Mouse (Mus musculus) ES-E14 (cell line): Measurements from ENCODE around the gene Tox4. TPM values are rescaled to one million over a fixed set of nuclear protein-coding genes. Genes with fewer than 3 reads are reported as not detected.

Source experiments
- DNase-seq: peaks from one replicate; pipeline ENCODE4 v3.0.0-alpha.2; 2013; ENCODE audit warnings: low read depth, low spot score
- H3K27ac ChIP-seq: 2 replicates; pipeline ENCODE4 v1.5.1; 2012; ENCODE audit warnings: low read depth, mild to moderate bottlenecking, low read length, moderate library complexity, mixed read lengths; ENCODE audit not compliant: poor library complexity, insufficient read depth, severe bottlenecking
- H3K36me3 ChIP-seq: 2 replicates; pipeline ENCODE4 v1.6.1; 2012; ENCODE audit warnings: mild to moderate bottlenecking, low read length, moderate library complexity, mixed read lengths; ENCODE audit not compliant: control insufficient read depth, poor library complexity, insufficient read depth, severe bottlenecking
- H3K4me1 ChIP-seq, 2 experiments: fragments of 150-350 bp in 1 of 2; sonication (generic) in 1 of 2; 2 replicates each; pipeline ENCODE4 v1.6.1; 2012; ENCODE audit warnings: low read length in 2 of 2, mild to moderate bottlenecking in 1 of 2, mixed read lengths in 1 of 2; ENCODE audit not compliant: control insufficient read depth in 2 of 2, insufficient read depth in 2 of 2, poor library complexity in 1 of 2
- H3K4me3 ChIP-seq, 2 experiments: fragments of 150-350 bp in 1 of 2; sonication (generic) in 1 of 2; 2 replicates each; pipeline ENCODE4 v1.5.1; 2012; ENCODE audit warnings: low read length in 2 of 2, low read depth in 1 of 2, mild to moderate bottlenecking in 1 of 2, mixed read lengths in 1 of 2; ENCODE audit not compliant: insufficient read depth in 1 of 2, poor library complexity in 1 of 2, severe bottlenecking in 1 of 2
- H3K9ac ChIP-seq: 2 replicates; pipeline ENCODE4 v1.6.1; 2012; ENCODE audit warnings: low read depth, mild to moderate bottlenecking, low read length, mixed read lengths; ENCODE audit not compliant: poor library complexity, insufficient read depth, severe bottlenecking
- H3K9me3 ChIP-seq: fragments of 150-350 bp; sonication (generic); 2 replicates; pipeline ENCODE4 v1.6.1; 2012; ENCODE audit warnings: low read depth, mild to moderate bottlenecking, low read length; ENCODE audit not compliant: control insufficient read depth, insufficient read depth
- CHD2 ChIP-seq: IDR thresholded peaks from 2 replicates; pipeline ENCODE4 v1.6.1; 2014; ENCODE audit warnings: mild to moderate bottlenecking, low read depth, low read length, inconsistent platforms
- HCFC1 ChIP-seq: IDR thresholded peaks from 2 replicates; pipeline ENCODE4 v1.6.1; 2012; ENCODE audit warnings: low read length, inconsistent platforms, borderline replicate concordance; ENCODE audit not compliant: insufficient read depth
- MAFK ChIP-seq: IDR thresholded peaks from 2 replicates; pipeline ENCODE4 v1.6.1; 2014; ENCODE audit warnings: mild to moderate bottlenecking, low read depth, low read length, inconsistent platforms; ENCODE audit not compliant: insufficient read depth
- ZC3H11A ChIP-seq: IDR thresholded peaks from 2 replicates; pipeline ENCODE4 v1.6.1; 2012; ENCODE audit warnings: low read depth, mild to moderate bottlenecking, inconsistent platforms, low read length, borderline replicate concordance
- ZNF384 ChIP-seq: IDR thresholded peaks from 2 replicates; pipeline ENCODE4 v1.6.1; 2012; ENCODE audit warnings: low read depth, low read length, inconsistent platforms
- in situ Hi-C, 2 experiments: fragments of 600-800 bp; cut with MboI; formaldehyde crosslinking; loops; one replicate each; pipeline ENCODE4 v1.15.1; 2025; ENCODE audit warnings: low sequenced_read_pairs in 2 of 2, inconsistent platforms in 1 of 2; ENCODE audit not compliant: unreplicated experiment in 2 of 2
- total RNA-seq: library from RNA; depleted of rRNA; stranded (reverse); fragments of 300-350 nt; gene quantifications from 2 replicates; pipeline ENCODE4 v1.2.3, GENCODE M21; 2012; rRNA removed

Gene Tox4
- total RNA-seq, 1 experiment = 21.3 TPM

- H3K9me3 ChIP-seq = no peaks in the 10 kb centered on the region
- H3K36me3 ChIP-seq = no peaks in the 10 kb centered on the region
- in situ Hi-C loops = loop anchor here in 1 of 2 experiments (25.0 kb wide), 1 partner anchor 420 kb away; the partner anchor contains the start of genes Ndrg2, Rnase13 and Tppp2
- TF ChIP-seq CHD2 = no peak
- TF ChIP-seq MAFK = no peak
- TF ChIP-seq HCFC1 = no peak
- TF ChIP-seq ZC3H11A = no peak
- TF ChIP-seq ZNF384 = no peak
- H3K4me3 ChIP-seq = no peak overlapping the region
- H3K27ac ChIP-seq = no peak overlapping the region
- DNase-seq = no peak
- peaks cover 8 to 11% of the 10 kb centered on the region in 2 experiments for H3K4me1 ChIP-seq
- H3K9ac ChIP-seq = no peak overlapping the region
Measured at GRCm38 (mm10) chr14:52332171-52332570, 53.2 kb downstream of the Tox4 start.

- Histone ChIP-seq H3K9ac (no peak overlapping the region; the same call in 1 of the 2 replicates), H3K4me3 (peak overlapping the region in 1 of 2 experiments; percentile 24; a peak in 1 of 4 replicates), H3K9me3 (no peaks in the 10 kb centered on the region), H3K4me1 (peaks cover 0 to 2% of the 10 kb centered on the region in 2 experiments; a peak in 2 of 4 replicates), H3K27ac (no peak overlapping the region), H3K36me3 (no peaks in the 10 kb centered on the region)
- in situ Hi-C loops = loop anchor here in 1 of 2 experiments (25.0 kb wide), 1 partner anchor 427 kb away; the partner anchor contains the start of genes Ndrg2, Rnase13 and Tppp2
- no peak for DNase-seq
- TF ChIP-seq ZC3H11A (peak; percentile 73), CHD2 (no peak)
Measured at GRCm38 (mm10) chr14:52338751-52339511, 60.0 kb downstream of the Tox4 start.

GRCm38 (mm10) chr14:52339512-52339852 is 60.5 kb downstream of the Tox4 start:
- in situ Hi-C loops = loop anchor here in 1 of 2 experiments (25.0 kb wide), 1 partner anchor 427 kb away; the partner anchor contains the start of genes Ndrg2, Rnase13 and Tppp2
- TF ChIP-seq ZC3H11A (no peak), HCFC1 (no peak), CHD2 (no peak), MAFK (no peak), ZNF384 (no peak)
- H3K4me3 ChIP-seq = no peak overlapping the region
- no peak overlapping the region for H3K27ac ChIP-seq
- no peaks in the 10 kb centered on the region for H3K36me3 ChIP-seq
- H3K9me3 ChIP-seq = no peaks in the 10 kb centered on the region
- H3K4me1 ChIP-seq = peaks cover 0 to 2% of the 10 kb centered on the region in 2 experiments; a peak in 2 of 4 replicates
- H3K9ac ChIP-seq = no peak overlapping the region
- DNase-seq = no peak

Other genes starting within 250 kb of the Tox4 start
- not detected in 2 replicates for gene Olfr221, start 236.7 kb upstream of the Tox4 start, total RNA-seq
- gene Hnrnpc, start 175.1 kb upstream of the Tox4 start, total RNA-seq = 242 and 267 TPM in 2 replicates
- gene Rpgrip1, start 168.4 kb upstream of the Tox4 start, total RNA-seq = 3.3 and 6.4 TPM in 2 replicates
- 54.7 and 80.3 TPM in 2 replicates for gene Supt16, start 81.7 kb upstream of the Tox4 start, total RNA-seq
- 45.1 and 82.1 TPM in 2 replicates for gene Chd8, start 21.4 kb upstream of the Tox4 start, total RNA-seq
- 2.6 and 4.9 TPM in 2 replicates for gene Rab2b, start 399 bp downstream of the Tox4 start, total RNA-seq
- gene Mettl3, start 26.0 kb downstream of the Tox4 start, total RNA-seq = 22.0 and 50.3 TPM in 2 replicates
- 4.3 and 5.0 TPM in 2 replicates for gene Sall2, start 49.6 kb downstream of the Tox4 start, total RNA-seq
- gene Olfr1513, start 77.3 kb downstream of the Tox4 start, total RNA-seq = not detected in 2 replicates
- gene Olfr1512, start 100.0 kb downstream of the Tox4 start, total RNA-seq = not detected in 2 replicates
- gene Olfr1511, start 118.2 kb downstream of the Tox4 start, total RNA-seq = not detected in 2 replicates
- not detected in 2 replicates for gene Olfr1510, start 135.2 kb downstream of the Tox4 start, total RNA-seq
- gene Olfr1509, start 163.8 kb downstream of the Tox4 start, total RNA-seq = not detected in 2 replicates
- not detected in 2 replicates for gene Olfr1508, start 188.3 kb downstream of the Tox4 start, total RNA-seq
- not detected in 2 replicates for gene Olfr1507, start 216.6 kb downstream of the Tox4 start, total RNA-seq